Mouse (Mus musculus): ENCODE data around the gene Igdcc3.

DNA sequence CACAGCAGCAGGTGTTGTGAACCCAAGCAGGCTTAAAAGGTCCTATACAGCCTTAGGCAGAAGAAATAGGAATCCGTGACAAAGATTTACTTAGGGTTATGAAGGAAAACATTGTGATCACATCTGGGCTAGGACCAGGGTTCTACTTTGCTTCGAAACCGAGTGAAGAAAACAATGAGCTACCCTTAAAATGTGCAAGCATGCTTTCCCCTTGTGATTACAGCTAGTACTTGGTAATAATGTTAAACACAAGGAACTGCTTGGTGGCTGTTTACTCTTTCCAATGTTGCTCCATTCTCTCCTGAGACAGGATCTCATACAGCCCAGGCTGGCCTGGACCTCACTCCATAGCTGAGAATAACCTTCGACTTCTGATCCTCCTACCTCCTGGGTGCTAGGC, 20.2 kb downstream of the Igdcc3 start:
- no peak for TF ChIP-seq CTCF (IDR thresholded peaks at IDR 0.05; ENCODE audit: low read depth, low read length)
- TF ChIP-seq TAL1 (conservative IDR thresholded peaks at IDR 0.05; ENCODE audit: low read depth, low read length): no peak
- TF ChIP-seq GATA2 (IDR thresholded peaks at IDR 0.05; ENCODE audit: borderline replicate concordance, low read depth, low read length): no peak
